In the genomic region with DNA sequence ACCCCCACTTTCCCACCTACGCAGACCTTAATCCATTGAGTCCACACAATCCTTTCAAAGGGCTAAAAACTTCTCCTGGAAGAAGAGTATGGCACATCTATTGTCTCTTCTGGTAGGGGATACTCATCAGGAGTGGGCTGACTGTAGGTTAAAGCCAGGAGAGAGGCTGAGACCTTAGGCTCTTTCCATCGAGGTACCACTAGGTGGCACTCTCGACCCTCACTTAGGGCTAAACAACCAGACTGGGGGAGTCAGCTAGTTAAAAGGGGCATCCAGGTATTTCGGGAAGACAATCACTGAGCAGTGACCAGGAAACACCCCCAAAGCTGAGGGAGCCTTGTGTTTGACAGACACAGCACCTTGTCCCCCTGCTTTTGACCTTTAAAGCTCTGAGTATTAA, we compare ENCODE assay signal across 7 mouse cellular contexts. TPM values are rescaled to one million over a fixed set of nuclear protein-coding genes. Genes with fewer than 3 reads are reported as not detected.
A peak's percentile ranks its signal among the peaks of the same experiment; 100 is the strongest.
DNase-seq lines count a peak whose midpoint lies in the region; ATAC-seq and TF ChIP-seq lines count a peak whose summit lies in the region.

No protein-coding gene starts in this region.

- H3K27me3 ChIP-seq in forebrain, postnatal 0 days (ENCODE audit: insufficient read depth, low read length) = no peaks in the 10 kb centered on the region
- H3K27me3 ChIP-seq in kidney, adult 2 months (replicated peaks; ENCODE audit: control insufficient read depth, insufficient read depth, low read length) = no peaks in the 10 kb centered on the region
- no peaks in the 10 kb centered on the region for H3K27me3 ChIP-seq in lung, postnatal 0 days (replicated peaks; ENCODE audit: insufficient read depth, low read length)

- TF ChIP-seq POLR2A in kidney, adult 2 months (IDR thresholded peaks at IDR 0.05; ENCODE audit: low read depth, low read length) = no peak

- no peak overlapping the region for H3K4me3 ChIP-seq in forebrain, postnatal 0 days (ENCODE audit: low read depth, low read length)
- H3K4me3 ChIP-seq in kidney, adult 2 months (ENCODE audit: insufficient read depth, low read depth, low read length) = no peak overlapping the region
- H3K4me3 ChIP-seq in lung, postnatal 0 days (ENCODE audit: low read depth, low read length) = no peak overlapping the region

- H3K9me3 ChIP-seq in forebrain, postnatal 0 days (ENCODE audit: low read length) = no peaks in the 10 kb centered on the region
- H3K9me3 ChIP-seq in lung, postnatal 0 days (ENCODE audit: low read length) = no peaks in the 10 kb centered on the region

- TF ChIP-seq EP300 in lung, postnatal 0 days (IDR thresholded peaks at IDR 0.05) = no peak

- no peak; the same call in 1 of the 2 replicates for ATAC-seq in forebrain, postnatal 0 days
- ATAC-seq in lung, postnatal 0 days = no peak; the same call in 1 of the 2 replicates

- TF ChIP-seq CTCF in forebrain, postnatal 0 days (IDR thresholded peaks at IDR 0.05; ENCODE audit: low read depth) = peak; percentile 76
- peak; percentile 88 for TF ChIP-seq CTCF in kidney, adult 2 months (conservative IDR thresholded peaks at IDR 0.05; ENCODE audit: insufficient read depth, insufficient read length, low read depth, low read length)
- TF ChIP-seq CTCF in lung, postnatal 0 days (IDR thresholded peaks at IDR 0.05) = peak; percentile 87

- no peaks in the 10 kb centered on the region for H3K36me3 ChIP-seq in forebrain, postnatal 0 days (ENCODE audit: insufficient read depth)
- no peaks in the 10 kb centered on the region for H3K36me3 ChIP-seq in kidney, adult 2 months (ENCODE audit: control insufficient read depth, insufficient read depth, low read length)
- no peaks in the 10 kb centered on the region for H3K36me3 ChIP-seq in lung, postnatal 0 days (ENCODE audit: insufficient read depth, low read length)

- no peak overlapping the region for H3K27ac ChIP-seq in forebrain, postnatal 0 days (ENCODE audit: low read depth, low read length)
- H3K27ac ChIP-seq in kidney, adult 2 months (ENCODE audit: insufficient read depth, low read depth, low read length) = no peak overlapping the region
- no peak overlapping the region for H3K27ac ChIP-seq in lung, postnatal 0 days (ENCODE audit: low read length)

- 18% methylated on average over 4 of the region's 4 CpGs for WGBS in forebrain, postnatal 0 days
- 16% methylated on average over 4 of the region's 4 CpGs for WGBS in kidney, adult 2 months
- WGBS in lung, postnatal 0 days = 11% methylated on average over 4 of the region's 4 CpGs

- no peaks in the 10 kb centered on the region for H3K4me1 ChIP-seq in forebrain, postnatal 0 days (ENCODE audit: insufficient read depth)
- H3K4me1 ChIP-seq in kidney, adult 2 months (ENCODE audit: control insufficient read depth, insufficient read depth, low read length) = no peaks in the 10 kb centered on the region
- H3K4me1 ChIP-seq in lung, postnatal 0 days (ENCODE audit: insufficient read depth, low read depth, low read length) = no peaks in the 10 kb centered on the region

- H3K4me2 ChIP-seq in forebrain, postnatal 0 days (ENCODE audit: low read depth) = no peak overlapping the region
- H3K4me2 ChIP-seq in lung, postnatal 0 days (replicated peaks; ENCODE audit: low read depth, low read length) = no peak overlapping the region

- peak; percentile 29 for DNase-seq in urinary bladder, adult 2 months (ENCODE audit: low spot score)
- DNase-seq in urinary bladder, postnatal 10 days (ENCODE audit: low spot score) = no peak
- peak; percentile 58 for DNase-seq in adrenal gland, postnatal 25 days
- peak; percentile 59 for DNase-seq in forebrain, postnatal 0 days
- DNase-seq in kidney, adult 2 months = peak; percentile 46
- DNase-seq in lung, postnatal 0 days (ENCODE audit: low spot score) = peak; percentile 65
- DNase-seq in right cerebral cortex, postnatal 14 days = peak; percentile 52

- H3K9ac ChIP-seq in forebrain, postnatal 0 days = no peak overlapping the region
- no peak overlapping the region for H3K9ac ChIP-seq in lung, postnatal 0 days (replicated peaks; ENCODE audit: low read depth)

RNA-seq across cellular contexts. Expression of a gene that starts 27.2 kb away (rescaled TPM):
- polyA plus RNA-seq in urinary bladder, adult 2 months (2012; rRNA removed) = 17.0 and 17.8 TPM in 2 replicates
- total RNA-seq in adrenal gland, postnatal 25 days (2021) = 15.4 and 20.2 TPM in 2 replicates
- 28.5 and 33.6 TPM in 2 replicates for total RNA-seq in forebrain, postnatal 0 days (2014; rRNA removed)
- 30.5 and 35.3 TPM in 2 replicates for polyA plus RNA-seq in forebrain, postnatal 0 days (2015; fragmentation: Nextera tagmentation; extraction: Ambion mirVana)
- 7.6 and 9.5 TPM in 2 replicates for polyA plus RNA-seq in kidney, adult 2 months (2012; rRNA removed)
- polyA plus RNA-seq in lung, postnatal 0 days (2015; fragmentation: Nextera tagmentation; extraction: Ambion mirVana) = 16.9 and 18.6 TPM in 2 replicates
